Mouse (Mus musculus) hindbrain, embryonic 14.5 days (tissue): ENCODE data around the gene Riok1. TPM values are rescaled to one million over a fixed set of nuclear protein-coding genes. Genes with fewer than 3 reads are reported as not detected.
A peak's percentile ranks its signal among the peaks of the same experiment; 100 is the strongest.

Experiments
- ATAC-seq: fragments of 200-750 bp; cut with Nextera tagmentation; 2 replicates; pipeline ENCODE4 v1.8.0; 2017; ENCODE audit warnings: moderate number of reproducible peaks, mild to moderate bottlenecking, moderate TSS enrichment, moderate library complexity; ENCODE audit not compliant: low FRiP score
- DNase-seq: peaks from one replicate; pipeline ENCODE4 v3.0.0-alpha.2; 2015; ENCODE audit warnings: low spot score
- H3K27ac ChIP-seq: fragments of 300-500 bp; sonication (generic); 2 replicates; pipeline ENCODE4 v1.5.1; 2014; ENCODE audit warnings: mild to moderate bottlenecking, moderate library complexity
- H3K27me3 ChIP-seq: fragments of 300-500 bp; sonication (generic); 2 replicates; pipeline ENCODE4 v1.6.1; 2014; ENCODE audit warnings: mild to moderate bottlenecking, low read length, mixed read lengths; ENCODE audit not compliant: control insufficient read depth, insufficient read depth
- H3K36me3 ChIP-seq: fragments of 300-500 bp; sonication (generic); replicated peaks from 2 replicates; pipeline ENCODE4 v1.6.1; 2014; ENCODE audit not compliant: control insufficient read depth, insufficient read depth
- H3K4me1 ChIP-seq: fragments of 300-500 bp; sonication (generic); replicated peaks from 2 replicates; pipeline ENCODE4 v1.6.1; 2014; ENCODE audit warnings: antibody characterized with exemption, low read length, mixed read lengths; ENCODE audit not compliant: control insufficient read depth, insufficient read depth
- H3K4me2 ChIP-seq: fragments of 300-500 bp; sonication (generic); replicated peaks from 2 replicates; pipeline ENCODE4 v1.6.1; 2014; ENCODE audit warnings: mild to moderate bottlenecking, moderate library complexity
- H3K4me3 ChIP-seq: fragments of 300-500 bp; sonication (generic); replicated peaks from 2 replicates; pipeline ENCODE4 v1.5.1; 2014; ENCODE audit warnings: mild to moderate bottlenecking, low read length
- H3K9ac ChIP-seq: fragments of 300-500 bp; sonication (generic); 2 replicates; pipeline ENCODE4 v1.6.1; 2014
- H3K9me3 ChIP-seq: fragments of 300-500 bp; sonication (generic); 2 replicates; pipeline ENCODE4 v1.6.1; 2016; ENCODE audit warnings: low read length; ENCODE audit not compliant: control insufficient read depth
- whole genome bisulfite sequencing: fragments of 180-500 bp; shearing (Covaris S2); extraction: QIAGEN DNeasy Blood & Tissue Kit; methylation state at CpG from one replicate; pipeline ENCODE4 v1.1.7; 2014; 5-methylcytosine and 5-hydroxymethylcytosine counted together
- polyA plus RNA-seq: library from polyadenylated mRNA; unstranded; fragments of >200 nt; fragmentation: Nextera tagmentation; extraction: Ambion mirVana; gene quantifications from 2 replicates; pipeline ENCODE4 v1.2.1, GENCODE M21; 2014

Gene Riok1
- polyA plus RNA-seq, 1 experiment from 2014 or later = 44.0 TPM

- DNase-seq (no peak), ATAC-seq (no peak)
- peak overlapping the region; percentile 72 for H3K4me3 ChIP-seq
- H3K27me3 ChIP-seq = no peaks in the 10 kb centered on the region
- peak overlapping the region; percentile 91 for H3K4me2 ChIP-seq
- peak overlapping the region; percentile 81 for H3K9ac ChIP-seq
- peaks cover 34% of the 10 kb centered on the region for H3K36me3 ChIP-seq
- 56% methylated on average over 12 of the region's 12 CpGs for WGBS
- H3K4me1 ChIP-seq = peaks cover 21% of the 10 kb centered on the region
- H3K9me3 ChIP-seq = no peaks in the 10 kb centered on the region
- no peak overlapping the region for H3K27ac ChIP-seq
Observed at GRCm38 (mm10) chr13:38037811-38038210, 1.0 kb downstream of the Riok1 start.

- Histone ChIP-seq H3K27me3 (no peaks in the 10 kb centered on the region), H3K27ac (no peak overlapping the region), H3K9ac (no peak overlapping the region), H3K4me3 (no peak overlapping the region), H3K4me1 (no peaks in the 10 kb centered on the region), H3K4me2 (no peak overlapping the region), H3K9me3 (no peaks in the 10 kb centered on the region), H3K36me3 (peaks cover 97% of the 10 kb centered on the region)
- no peak for ATAC-seq
- no peak for DNase-seq
- 96% methylated on average over 3 of the region's 3 CpGs for WGBS
Observed at GRCm38 (mm10) chr13:38049888-38050287, 13.1 kb downstream of the Riok1 start.

- H3K9me3 ChIP-seq = no peaks in the 10 kb centered on the region
- H3K4me1 ChIP-seq = no peaks in the 10 kb centered on the region
- ATAC-seq = no peak
- DNase-seq = no peak
- H3K36me3 ChIP-seq = peaks cover 47% of the 10 kb centered on the region
- 94% methylated on average over 11 of the region's 11 CpGs for WGBS
- no peak overlapping the region for H3K9ac ChIP-seq
- H3K27me3 ChIP-seq = no peaks in the 10 kb centered on the region
- H3K4me3 ChIP-seq = no peak overlapping the region
- H3K27ac ChIP-seq = no peak overlapping the region
- no peak overlapping the region for H3K4me2 ChIP-seq
Observed at GRCm38 (mm10) chr13:38062678-38063077, 25.9 kb downstream of the Riok1 start.

GRCm38 (mm10) chr13:38064854-38065663 is 28.3 kb downstream of the Riok1 start:
- DNase-seq (peak; percentile 80), ATAC-seq (no peak; the same call in 1 of the 2 replicates)
- H3K9me3 ChIP-seq = no peaks in the 10 kb centered on the region
- no peak overlapping the region for H3K27ac ChIP-seq
- no peak overlapping the region for H3K4me3 ChIP-seq
- no peaks in the 10 kb centered on the region for H3K4me1 ChIP-seq
- peaks cover 24% of the 10 kb centered on the region for H3K36me3 ChIP-seq
- no peak overlapping the region for H3K4me2 ChIP-seq
- no peaks in the 10 kb centered on the region for H3K27me3 ChIP-seq
- H3K9ac ChIP-seq = no peak overlapping the region
- 76% methylated on average over 11 of the region's 11 CpGs for WGBS

- Histone ChIP-seq H3K4me2 (no peak overlapping the region), H3K9ac (no peak overlapping the region), H3K27me3 (no peaks in the 10 kb centered on the region), H3K36me3 (no peaks in the 10 kb centered on the region), H3K27ac (no peak overlapping the region), H3K4me3 (no peak overlapping the region), H3K4me1 (no peaks in the 10 kb centered on the region), H3K9me3 (no peaks in the 10 kb centered on the region)
- WGBS = 77% methylated on average over 4 of the region's 4 CpGs
- DNase-seq (no peak), ATAC-seq (no peak)
Observed at GRCm38 (mm10) chr13:38070945-38071344, 34.1 kb downstream of the Riok1 start.

- no peak for ATAC-seq
- Histone ChIP-seq H3K9ac (no peak overlapping the region), H3K4me3 (no peak overlapping the region), H3K27me3 (no peaks in the 10 kb centered on the region), H3K4me1 (no peaks in the 10 kb centered on the region), H3K27ac (no peak overlapping the region), H3K9me3 (no peaks in the 10 kb centered on the region), H3K4me2 (no peak overlapping the region), H3K36me3 (no peaks in the 10 kb centered on the region)
- 89% methylated on average over 18 of the region's 18 CpGs for WGBS
- DNase-seq = no peak
Observed at GRCm38 (mm10) chr13:38073374-38074307, 36.8 kb downstream of the Riok1 start.

GRCm38 (mm10) chr13:38074404-38074803 is 37.6 kb downstream of the Riok1 start:
- Histone ChIP-seq H3K9me3 (no peaks in the 10 kb centered on the region), H3K4me1 (no peaks in the 10 kb centered on the region), H3K27ac (no peak overlapping the region), H3K4me2 (no peak overlapping the region), H3K27me3 (no peaks in the 10 kb centered on the region), H3K36me3 (no peaks in the 10 kb centered on the region), H3K4me3 (no peak overlapping the region), H3K9ac (no peak overlapping the region)
- ATAC-seq = no peak
- 73% methylated on average over 5 of the region's 5 CpGs for whole genome bisulfite sequencing
- no peak for DNase-seq

GRCm38 (mm10) chr13:38077113-38077512 is 40.3 kb downstream of the Riok1 start:
- H3K9me3 ChIP-seq = no peaks in the 10 kb centered on the region
- H3K27ac ChIP-seq = no peak overlapping the region
- DNase-seq (no peak), ATAC-seq (no peak)
- no peaks in the 10 kb centered on the region for H3K4me1 ChIP-seq
- H3K4me2 ChIP-seq = no peak overlapping the region
- no peaks in the 10 kb centered on the region for H3K36me3 ChIP-seq
- H3K27me3 ChIP-seq = no peaks in the 10 kb centered on the region
- no peak overlapping the region for H3K9ac ChIP-seq
- 30% methylated on average over 11 of the region's 11 CpGs for WGBS
- H3K4me3 ChIP-seq = no peak overlapping the region

GRCm38 (mm10) chr13:38078836-38079235 is 42.0 kb downstream of the Riok1 start:
- Histone ChIP-seq H3K27ac (no peak overlapping the region), H3K9me3 (no peaks in the 10 kb centered on the region), H3K9ac (no peak overlapping the region), H3K4me2 (no peak overlapping the region), H3K4me1 (no peaks in the 10 kb centered on the region), H3K4me3 (no peak overlapping the region), H3K27me3 (no peaks in the 10 kb centered on the region), H3K36me3 (no peaks in the 10 kb centered on the region)
- ATAC-seq (no peak), DNase-seq (no peak)
- WGBS = 61% methylated on average over 6 of the region's 6 CpGs
